Mouse (Mus musculus): ENCODE results near the gene Plcxd3. TPM values are rescaled to one million over a fixed set of nuclear protein-coding genes. Genes with fewer than 3 reads are reported as not detected.

Plcxd3 gene
- 10.9 TPM for polyA plus RNA-seq (2015; fragmentation: Illumina TruSeq; extraction: RNeasy Lipid Tissue Mini Kit (QIAGEN cat#74804); ENCODE audit: low read depth, low replicate concordance)

GRCm38 (mm10) chr15:4375423-4376220 lies at the start of gene Plcxd3:
Gene Plcxd3 (plus strand): TSS chr15:4375491.

Data from brain, adult 10 weeks (tissue).